Mouse (Mus musculus) bone marrow, adult 2 months (tissue): ENCODE results near the gene Zbed4.
"Not testable (repeated sequence)": the region's sequence is repeated elsewhere in the genome, so short reads cannot be mapped to it uniquely, and the experiment has no call there.

Source experiments
- CTCF ChIP-seq: fragments of 200-500 bp; IDR thresholded peaks from 2 replicates; pipeline ENCODE4 v1.5.1; 2011; ENCODE audit warnings: low read length, control low read depth; ENCODE audit not compliant: control insufficient read depth, insufficient read depth
- POLR2A ChIP-seq: fragments of 200-500 bp; IDR thresholded peaks from 2 replicates; pipeline ENCODE4 v1.6.1; 2011; ENCODE audit warnings: low read depth, mild to moderate bottlenecking, control low read depth, low read length, borderline replicate concordance; ENCODE audit not compliant: control insufficient read depth

- not testable (repeated sequence) for TF ChIP-seq CTCF, POLR2A
Observed at GRCm38 (mm10) chr15:88774630-88775029, 23.2 kb downstream of the Zbed4 start.
